Mouse (Mus musculus): ENCODE data around the gene Cox8b.
"Not testable (repeated sequence)": the region's sequence is repeated elsewhere in the genome, so short reads cannot be mapped to it uniquely, and the experiment has no call there.

The Cox8b gene

DNA sequence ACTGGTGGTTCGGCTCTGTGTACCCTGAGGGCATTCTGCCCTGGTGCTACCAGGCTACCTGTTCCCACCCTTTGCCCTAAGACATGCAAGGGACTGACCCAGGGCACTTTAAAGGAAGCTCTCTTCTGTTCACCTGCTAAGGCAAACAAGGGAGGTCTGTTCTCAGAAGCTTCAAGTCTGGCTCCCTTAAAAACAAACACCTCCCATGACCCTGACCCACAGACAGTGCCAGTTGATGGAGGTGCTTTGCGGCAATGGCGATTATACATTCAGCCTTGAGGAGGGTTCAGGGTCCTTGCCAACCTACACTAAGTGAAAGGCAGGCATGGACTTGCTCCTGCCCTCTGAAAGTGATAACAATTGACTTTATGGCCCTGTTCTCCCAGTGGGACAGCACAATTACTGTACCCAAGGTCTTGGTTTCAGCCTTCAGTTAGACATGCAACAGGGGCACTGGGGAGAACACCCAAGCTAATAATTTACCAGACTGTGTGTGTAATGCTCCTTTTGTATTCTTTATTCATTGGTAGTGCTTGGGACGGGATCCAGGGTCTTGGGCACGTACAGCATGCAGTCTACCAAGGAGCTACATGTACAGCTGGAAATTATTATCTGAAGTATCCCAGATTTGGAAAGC is 12.7 kb upstream of the Cox8b start:
- peak in 1 of 2 experiments; percentile 28 for DNase-seq

GRCm38 (mm10) chr7:140912293-140912692 is 12.0 kb upstream of the Cox8b start:
- no peak for DNase-seq

DNA sequence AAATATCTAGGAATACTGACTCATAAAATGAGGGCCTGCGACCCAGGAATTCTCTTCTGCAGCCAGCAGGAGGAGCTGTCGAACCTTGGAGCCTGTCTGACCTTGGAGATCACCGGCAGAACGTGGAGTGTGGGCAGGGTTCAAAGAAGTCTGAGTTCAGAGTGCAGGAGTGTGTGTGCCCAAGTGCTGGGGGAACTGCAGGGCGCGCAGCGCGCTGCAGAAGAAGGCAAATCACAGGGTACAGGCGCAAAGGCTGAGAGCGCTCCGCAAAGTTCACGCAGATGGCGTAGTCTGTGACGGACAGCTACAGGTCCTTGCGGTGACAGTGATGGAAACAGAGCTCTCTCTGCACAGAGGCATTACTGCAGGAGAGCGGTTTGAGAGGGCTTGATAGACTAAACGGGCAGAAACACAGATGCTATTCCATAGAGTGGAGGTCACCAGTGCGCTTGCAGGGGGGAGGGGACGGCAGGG is 8.4 kb upstream of the Cox8b start:
- peak; percentile 88 to 91 for DNase-seq

DNA sequence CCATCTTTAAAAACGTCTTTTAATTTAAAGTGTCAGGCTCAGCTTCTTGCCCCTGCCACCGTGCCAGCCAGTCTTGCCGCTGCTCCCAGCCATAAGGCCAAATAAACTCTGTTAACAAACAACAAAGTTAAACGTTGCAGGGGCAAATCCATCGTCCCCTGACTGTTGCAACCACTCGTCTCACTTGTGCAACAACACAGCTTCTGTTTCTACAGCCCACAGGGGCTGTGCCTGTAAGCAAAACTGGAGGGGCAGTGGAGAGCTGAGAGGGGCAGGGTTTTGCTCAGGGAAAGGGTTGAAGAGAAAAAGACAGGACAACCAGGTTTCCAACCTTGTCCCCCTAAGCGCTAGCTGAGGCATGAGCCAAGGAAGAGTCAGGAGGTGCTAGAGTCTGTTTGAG is 7.9 kb upstream of the Cox8b start:
- no peak for DNase-seq

- DNase-seq = no peak
Observed at GRCm38 (mm10) chr7:140907697-140908096, 7.5 kb upstream of the Cox8b start.

GRCm38 (mm10) chr7:140907131-140907530 is 6.9 kb upstream of the Cox8b start:
- DNase-seq = no peak

DNA sequence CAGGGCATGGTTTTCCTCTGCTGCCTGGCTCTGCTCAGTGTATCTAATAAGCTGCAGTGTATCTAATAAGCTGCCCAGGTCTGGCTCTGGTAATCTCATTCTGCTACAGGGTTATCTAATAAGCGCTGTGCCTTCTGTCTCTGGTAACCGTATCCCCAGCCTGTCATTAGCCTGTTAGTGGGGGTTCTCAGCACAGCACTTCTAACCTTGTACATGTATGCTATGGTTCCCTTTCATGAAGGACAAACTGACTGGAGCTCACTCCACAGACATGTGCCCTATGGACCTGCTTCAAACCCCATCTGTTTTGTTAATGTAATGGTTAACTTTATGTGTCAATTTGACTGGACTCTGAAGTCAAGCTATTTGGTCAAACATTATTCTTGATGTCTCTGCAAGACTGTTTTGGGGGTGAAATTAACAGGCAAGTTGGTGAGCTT is 5.4 kb upstream of the Cox8b start:
- no peak for DNase-seq

GRCm38 (mm10) chr7:140903212-140903611 is 3.0 kb upstream of the Cox8b start:
- DNase-seq = peak; percentile 91 to 92

- peak in 1 of 2 experiments; percentile 46 for DNase-seq
Observed at GRCm38 (mm10) chr7:140902036-140902875, 2.0 kb upstream of the Cox8b start.

- DNase-seq = no peak
Observed at GRCm38 (mm10) chr7:140899121-140899520, 1.1 kb downstream of the Cox8b start.

DNA sequence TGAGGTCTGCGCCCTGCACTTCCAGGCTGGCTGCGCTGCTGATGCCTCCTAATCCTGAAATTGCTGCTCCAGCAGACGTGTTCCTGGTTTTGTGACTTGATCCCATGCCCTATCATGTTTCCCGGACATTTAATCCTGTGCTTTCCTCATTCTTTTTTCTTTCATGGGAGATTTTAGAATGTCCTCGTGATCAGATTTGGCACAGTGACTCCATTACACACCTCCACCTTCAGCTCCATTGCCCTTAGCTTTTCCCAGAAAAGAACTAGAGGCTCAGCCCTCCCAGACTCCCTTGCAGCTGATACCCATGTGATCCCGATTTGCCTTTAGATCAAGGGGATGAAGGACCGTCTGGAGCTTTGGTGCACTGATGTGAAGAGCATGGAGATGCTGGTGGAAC is 2.4 kb downstream of the Cox8b start:
- DNase-seq = no peak

DNA sequence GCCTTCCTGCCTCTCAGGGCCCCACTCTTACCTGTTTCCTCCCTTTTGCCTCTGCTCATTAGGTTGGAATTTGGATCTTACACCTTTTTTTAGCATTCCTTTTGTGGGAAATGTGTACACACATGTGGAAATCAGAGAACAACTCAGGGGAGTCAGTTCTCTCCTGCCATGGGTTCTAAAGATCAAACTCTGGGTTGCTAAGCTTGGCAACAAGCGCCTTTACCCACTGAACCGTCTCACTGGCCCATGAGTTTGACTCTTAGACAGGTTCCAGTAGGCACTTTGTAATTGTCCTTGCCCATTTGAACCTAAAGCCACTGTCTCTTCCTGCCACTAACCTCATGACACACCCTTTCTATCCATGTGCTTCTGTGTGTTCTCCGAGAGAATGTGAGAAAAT is 5.6 kb downstream of the Cox8b start:
- no peak for DNase-seq

DNA sequence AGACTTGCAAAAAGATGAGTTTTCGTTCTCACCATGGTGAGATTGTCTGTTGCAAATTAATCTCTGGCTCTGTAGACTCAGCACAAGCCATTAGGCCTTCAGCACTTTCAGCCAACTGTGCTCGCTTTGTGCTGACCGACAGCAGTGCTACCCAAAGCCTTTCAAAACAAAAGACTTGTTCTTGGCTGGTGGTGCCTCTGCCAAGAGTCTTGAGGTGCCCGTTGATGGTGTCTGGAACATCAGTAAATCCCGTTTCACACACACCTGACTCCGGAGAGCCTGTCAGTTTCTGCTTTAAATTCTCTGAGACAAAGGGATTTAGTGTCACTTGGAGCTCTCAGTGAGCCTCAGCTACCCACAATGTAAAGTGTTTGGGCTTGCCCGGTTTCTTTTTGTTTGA is 6.2 kb downstream of the Cox8b start:
- DNase-seq = no peak

GRCm38 (mm10) chr7:140890636-140891035 is 9.6 kb downstream of the Cox8b start:
- not testable (repeated sequence) for DNase-seq

DNA sequence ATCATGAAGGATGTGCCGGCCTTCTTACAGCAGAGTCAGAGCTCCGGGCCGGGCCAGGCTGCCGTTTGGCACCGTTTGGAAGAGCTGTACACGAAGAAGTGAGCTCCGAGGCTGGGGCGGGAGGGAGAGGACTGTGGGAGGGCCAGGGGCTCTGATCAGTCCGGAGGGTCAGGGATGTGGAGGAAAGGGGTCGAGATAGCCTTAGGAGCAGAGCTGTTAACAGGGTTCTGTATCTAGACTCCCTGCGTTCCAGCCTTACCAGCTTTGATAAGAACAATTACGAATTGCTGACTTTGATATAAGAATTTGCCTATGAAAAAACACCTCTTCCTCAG is 17.8 kb downstream of the Cox8b start:
- no peak for DNase-seq

- DNase-seq = peak; percentile 98
Observed at GRCm38 (mm10) chr7:140881696-140882468, 18.4 kb downstream of the Cox8b start, which contains the start of the genes Psmd13 and Sirt3. Gene Psmd13 (plus strand): TSS chr7:140881968. Gene Sirt3 (minus strand): TSS chr7:140882309.

GRCm38 (mm10) chr7:140880865-140881515 is 19.3 kb downstream of the Cox8b start:
- peak in 1 of 2 experiments; percentile 24 for DNase-seq

GRCm38 (mm10) chr7:140880419-140880818 is 19.8 kb downstream of the Cox8b start:
- peak in 1 of 2 experiments; percentile 37 for DNase-seq

- DNase-seq = no peak
Observed at GRCm38 (mm10) chr7:140879355-140879754, 20.9 kb downstream of the Cox8b start.

- DNase-seq = no peak
Observed at GRCm38 (mm10) chr7:140877364-140877763, 22.9 kb downstream of the Cox8b start.

DNA sequence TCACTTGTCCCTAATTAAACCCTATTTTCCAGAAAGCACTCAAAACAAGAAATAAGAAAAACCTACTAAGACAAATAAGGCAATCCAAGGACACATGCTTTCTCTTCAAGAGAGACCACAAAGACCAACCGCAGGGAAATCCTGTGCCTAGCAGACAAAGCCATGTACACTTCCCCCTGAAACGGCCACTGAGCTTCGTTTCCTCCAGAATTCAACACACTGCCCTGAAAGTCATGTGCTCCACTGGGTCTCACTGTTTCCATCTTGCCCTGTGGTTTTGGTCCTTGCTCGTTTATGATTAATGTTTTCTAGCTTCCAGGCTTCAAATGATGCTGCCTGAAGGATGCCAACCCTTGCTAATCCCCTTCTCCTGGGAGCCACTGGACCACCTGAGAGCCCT is 26.0 kb downstream of the Cox8b start:
- DNase-seq = no peak

- no peak for DNase-seq
Observed at GRCm38 (mm10) chr7:140864761-140865160, 35.5 kb downstream of the Cox8b start.

DNA sequence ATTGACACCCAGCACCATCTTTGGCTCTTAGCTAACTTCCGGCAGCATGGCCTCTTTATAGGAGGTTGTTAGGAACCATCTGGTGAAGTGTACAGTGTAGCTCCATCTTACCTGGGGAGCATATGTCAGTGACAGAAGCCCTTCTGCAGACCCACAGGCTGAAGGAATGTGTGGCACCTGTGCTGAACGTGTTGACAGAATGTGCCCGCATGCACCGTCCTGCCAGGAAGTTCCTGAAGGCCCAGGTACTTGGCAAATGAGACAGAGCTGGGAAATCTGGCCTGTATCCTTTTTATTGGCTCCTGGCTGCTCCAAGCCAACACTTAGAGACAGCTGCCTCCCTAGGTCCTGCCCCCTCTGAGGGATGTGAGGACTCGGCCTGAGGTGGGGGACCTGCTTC is 39.5 kb downstream of the Cox8b start:
- DNase-seq = no peak
